Mouse (Mus musculus) neural tube, embryonic 10.5 days (tissue): ENCODE data around the gene Rhoq.
A peak's percentile ranks its signal among the peaks of the same experiment; 100 is the strongest.

Experiments used
- DNase-seq: peaks from one replicate; pipeline ENCODE4 v3.0.0-alpha.2; 2017; ENCODE audit warnings: low spot score; ENCODE audit errors: extremely low spot score

Gene Rhoq

GRCm38 (mm10) chr17:86962297-86962893, 487 bp upstream of the Rhoq start:
- DNase-seq: peak; percentile 86

- peak; percentile 75 for DNase-seq
Measured at GRCm38 (mm10) chr17:86963586-86963902, 662 bp downstream of the Rhoq start.

GRCm38 (mm10) chr17:86964041-86964440, 1.2 kb downstream of the Rhoq start:
- no peak for DNase-seq

GRCm38 (mm10) chr17:86964502-86964901, 1.6 kb downstream of the Rhoq start:
- peak; percentile 71 for DNase-seq

DNA sequence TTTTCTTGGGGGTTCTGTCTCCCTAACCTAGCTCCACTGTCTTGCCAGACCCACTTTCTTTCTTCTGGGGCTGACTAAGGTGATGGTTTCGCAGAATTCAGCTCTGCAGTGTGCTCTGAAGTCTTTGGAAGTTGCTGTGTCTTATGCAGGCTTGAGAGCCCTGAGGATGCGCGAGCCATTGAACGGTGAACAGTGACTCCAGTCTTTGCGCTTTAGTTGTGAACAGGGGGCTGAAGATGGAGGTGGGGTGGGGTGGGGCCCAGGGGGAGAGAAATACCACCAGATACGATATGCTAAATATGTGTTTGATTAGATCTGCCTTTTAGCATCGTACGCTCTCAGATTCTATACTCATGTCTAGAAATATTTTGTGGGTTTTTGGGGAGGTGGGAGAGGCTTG, 2.2 kb downstream of the Rhoq start:
- DNase-seq: no peak

DNA sequence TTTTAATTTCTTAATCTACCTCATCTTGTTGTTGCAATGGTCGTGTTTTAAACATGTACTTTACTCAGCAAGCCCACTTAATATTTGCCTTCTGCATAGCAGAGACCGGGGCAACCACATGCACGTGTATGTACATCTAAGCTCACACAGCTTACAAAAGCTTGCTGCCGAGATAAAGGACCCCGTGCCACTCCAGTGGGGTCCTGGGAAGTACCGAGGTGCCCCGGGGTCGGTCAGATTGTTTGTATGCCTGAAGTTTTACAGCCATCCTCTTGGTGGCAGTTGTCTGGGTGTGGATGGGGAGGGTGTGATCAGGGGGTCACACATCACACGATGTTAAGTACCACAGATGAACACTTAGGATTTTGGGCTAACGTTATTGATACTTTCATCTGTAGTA, 3.2 kb downstream of the Rhoq start:
- DNase-seq: no peak

GRCm38 (mm10) chr17:86967048-86967447, 4.2 kb downstream of the Rhoq start:
- no peak for DNase-seq

DNA sequence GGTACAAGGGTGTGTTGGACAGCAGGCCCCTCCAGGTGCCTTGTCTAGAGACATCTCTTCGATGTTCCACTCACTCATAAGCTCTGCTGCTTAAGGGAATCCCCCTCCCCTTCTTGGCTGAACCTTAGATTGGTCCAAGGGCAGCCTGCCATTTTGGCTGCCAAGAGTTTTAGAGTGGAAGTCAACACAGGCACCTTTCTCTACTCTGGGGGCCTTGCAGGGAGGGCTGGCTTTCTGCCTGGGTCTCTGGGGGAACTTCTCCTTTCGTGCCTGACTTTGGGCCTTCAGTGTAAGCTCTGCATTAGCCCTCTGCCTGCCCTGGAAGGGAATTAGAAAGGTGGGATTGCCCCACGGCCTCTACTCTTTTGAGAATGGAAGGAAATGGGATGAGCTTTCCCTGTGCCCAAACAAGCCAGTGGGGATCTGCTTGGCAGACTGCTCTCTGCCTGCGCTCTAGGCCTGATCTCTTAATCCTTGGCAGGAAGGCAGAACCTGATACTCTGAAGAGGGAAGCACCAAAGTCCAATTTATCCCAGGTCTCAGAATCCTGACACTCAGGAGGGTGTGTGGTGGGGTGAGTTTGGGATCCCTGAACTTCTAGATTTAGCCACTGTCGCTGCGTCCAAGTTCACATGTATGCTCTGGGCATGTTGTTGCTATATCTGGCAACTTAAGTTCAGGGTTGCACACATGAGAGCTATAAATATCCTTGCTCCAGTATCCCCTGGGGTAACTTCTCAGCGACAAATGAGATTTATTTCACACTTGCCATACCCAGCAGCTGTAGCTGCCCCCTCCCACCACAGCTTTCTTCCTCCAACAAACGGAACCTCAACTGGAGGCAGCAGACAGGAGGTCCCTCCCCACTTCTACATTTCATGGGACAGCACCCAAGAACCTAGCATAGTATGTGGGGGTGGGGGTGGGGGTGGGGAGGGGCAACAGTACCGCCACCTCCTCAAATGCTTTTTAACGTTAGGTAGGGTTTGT, 4.9 kb downstream of the Rhoq start:
- DNase-seq: no peak

DNA sequence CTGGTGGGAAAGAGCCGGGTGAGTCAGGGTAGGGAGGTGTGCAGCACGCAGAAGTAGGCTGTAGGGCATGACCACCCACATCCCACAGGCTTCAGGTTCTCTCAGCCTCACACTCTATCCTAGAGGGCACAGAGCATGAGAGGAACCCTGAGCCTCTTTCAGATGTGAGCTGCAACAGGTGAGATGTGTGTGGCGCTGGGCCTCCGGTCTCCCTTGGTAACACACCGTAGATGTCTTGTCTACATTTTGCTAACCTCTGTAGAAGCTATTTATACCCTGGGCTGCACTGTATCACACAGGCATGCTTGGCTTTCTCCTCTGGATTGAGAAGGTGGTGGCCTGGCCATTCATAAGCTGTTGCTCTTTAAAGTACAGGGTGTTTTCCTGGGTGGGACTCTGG, 5.7 kb downstream of the Rhoq start:
- DNase-seq: no peak

- DNase-seq: no peak
Measured at GRCm38 (mm10) chr17:86969582-86969981, 6.7 kb downstream of the Rhoq start.

DNA sequence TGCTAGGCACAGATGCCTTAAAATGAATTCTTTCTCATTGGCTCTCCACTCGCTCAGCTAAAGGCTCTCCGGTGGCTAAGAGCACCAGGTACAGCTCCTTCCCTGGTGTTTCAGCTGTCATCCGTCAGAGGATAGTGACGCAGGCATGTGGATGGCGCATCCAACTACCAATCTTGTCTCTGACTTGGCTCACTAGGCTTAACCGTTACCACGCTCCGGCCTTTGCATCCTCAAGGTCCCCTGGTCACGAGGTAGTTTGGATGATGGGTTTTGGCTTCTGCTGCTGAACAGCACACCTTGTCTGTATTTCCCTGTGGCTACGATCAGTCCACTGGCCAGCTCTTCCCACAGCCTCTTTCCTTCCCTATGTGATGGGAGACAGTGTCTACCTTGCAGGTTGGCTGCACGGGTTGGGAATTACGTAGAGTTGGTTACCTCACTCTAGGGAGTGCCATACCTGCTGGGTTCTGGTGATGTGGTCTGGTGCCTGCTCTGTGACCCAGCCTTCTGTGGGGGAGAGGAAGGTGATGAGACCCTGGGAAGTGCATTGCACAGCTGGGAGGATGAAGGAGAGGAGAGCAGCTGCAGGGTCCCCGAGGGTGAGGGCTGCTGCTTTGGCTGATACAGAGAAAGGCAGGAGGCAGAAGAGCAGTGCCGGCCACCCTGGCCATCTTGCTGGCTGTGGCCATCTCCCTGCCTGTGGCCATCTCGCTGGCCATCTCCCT, 7.3 kb downstream of the Rhoq start:
- DNase-seq: no peak

DNA sequence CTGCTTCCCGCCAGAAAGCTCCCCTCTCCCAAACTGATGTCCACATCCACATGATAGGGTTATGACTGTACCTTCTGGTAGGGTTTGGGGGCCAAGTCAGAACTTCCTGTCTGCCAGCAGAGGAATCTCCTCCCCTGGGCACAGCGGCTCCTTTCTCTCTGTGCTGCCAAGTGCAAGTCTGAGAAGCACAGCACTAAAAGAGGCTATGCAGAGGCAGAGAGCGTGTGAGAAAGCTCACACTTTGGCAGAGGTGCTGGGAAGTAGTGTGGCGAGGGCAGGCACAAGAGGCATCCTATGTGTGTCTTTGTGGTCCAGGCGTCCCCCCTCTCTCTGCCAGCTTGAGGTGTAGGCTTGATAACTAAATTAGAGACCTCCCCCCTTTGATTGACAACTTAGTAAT, 8.2 kb downstream of the Rhoq start:
- DNase-seq: no peak

- no peak for DNase-seq
Measured at GRCm38 (mm10) chr17:86971860-86972259, 9.0 kb downstream of the Rhoq start.

- DNase-seq: no peak
Measured at GRCm38 (mm10) chr17:86973097-86973496, 10.2 kb downstream of the Rhoq start.

DNA sequence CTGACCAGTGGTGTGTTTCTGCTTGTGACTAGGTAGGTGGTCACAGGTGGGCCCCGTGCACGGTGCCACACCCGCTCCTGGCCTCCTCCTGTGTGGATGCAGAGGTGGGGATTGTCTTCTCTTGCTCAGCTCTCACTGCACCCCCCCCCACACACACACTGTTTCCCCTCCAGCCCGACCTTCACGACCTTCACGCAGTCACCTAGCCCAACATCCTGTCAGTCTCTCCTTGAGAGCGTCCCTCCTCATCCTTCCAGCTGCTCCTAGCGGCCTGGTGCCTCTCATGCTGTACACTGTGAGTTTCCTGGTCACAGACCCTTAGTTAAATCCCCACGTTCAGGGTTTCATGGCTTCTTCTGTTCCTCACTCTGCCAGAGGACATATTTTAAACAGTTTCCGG, 13.5 kb downstream of the Rhoq start:
- DNase-seq: no peak

DNA sequence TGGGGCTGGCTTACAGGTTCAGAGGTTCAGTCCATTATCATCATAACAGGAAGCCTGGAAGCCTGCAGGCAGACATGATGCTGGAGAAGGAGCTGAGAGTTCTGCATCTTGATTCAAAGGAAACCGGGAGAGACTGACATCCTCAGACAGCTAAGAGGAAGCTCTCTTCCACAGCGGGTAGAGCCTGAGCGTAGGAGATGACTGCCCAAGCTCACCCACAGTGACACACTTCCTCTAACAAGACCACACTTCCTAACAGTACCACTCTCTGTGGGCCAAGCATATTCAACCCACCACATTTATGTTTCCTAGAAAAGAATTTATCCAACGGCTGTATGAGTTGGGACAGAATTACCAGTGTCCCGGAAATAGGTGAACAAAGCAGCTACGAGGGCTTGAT, 15.6 kb downstream of the Rhoq start:
- no peak for DNase-seq

GRCm38 (mm10) chr17:86981205-86981604, 18.3 kb downstream of the Rhoq start:
- no peak for DNase-seq

DNA sequence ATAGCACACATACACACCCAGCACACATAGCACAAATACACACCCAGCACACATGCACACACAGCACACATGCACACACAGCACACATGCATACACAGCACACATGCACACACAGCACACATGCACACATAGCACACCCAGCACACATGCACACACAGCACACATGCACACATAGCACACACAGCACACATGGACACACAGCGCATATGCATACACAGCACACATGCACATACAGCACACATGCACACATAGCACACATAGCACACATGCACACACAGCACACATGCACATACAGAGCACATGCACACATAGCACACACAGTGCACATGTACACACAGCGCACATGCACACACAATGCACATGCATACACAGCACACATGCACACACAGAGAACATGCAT, 18.8 kb downstream of the Rhoq start:
- no peak for DNase-seq

DNA sequence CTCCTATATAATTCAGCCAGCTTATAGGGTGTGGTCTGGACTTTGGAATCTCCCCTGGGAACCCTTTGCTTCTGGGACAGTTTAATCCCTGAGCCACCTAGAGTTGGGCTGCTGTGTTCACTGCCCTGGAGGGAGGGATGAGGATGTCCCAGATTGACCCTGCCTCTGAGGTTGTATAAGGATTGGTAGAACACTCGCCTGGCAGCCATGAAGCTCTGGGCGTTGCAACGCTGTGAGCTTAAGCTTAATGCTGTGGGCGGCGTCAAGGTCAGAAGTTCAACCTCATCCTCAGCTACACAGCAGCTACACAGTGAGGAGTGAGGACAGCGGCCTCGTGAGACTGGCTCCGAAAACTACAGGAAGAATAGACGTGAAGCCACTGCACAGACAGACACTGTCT, 19.6 kb downstream of the Rhoq start:
- no peak for DNase-seq

GRCm38 (mm10) chr17:86986449-86987138, 23.7 kb downstream of the Rhoq start:
- peak; percentile 18 for DNase-seq

DNA sequence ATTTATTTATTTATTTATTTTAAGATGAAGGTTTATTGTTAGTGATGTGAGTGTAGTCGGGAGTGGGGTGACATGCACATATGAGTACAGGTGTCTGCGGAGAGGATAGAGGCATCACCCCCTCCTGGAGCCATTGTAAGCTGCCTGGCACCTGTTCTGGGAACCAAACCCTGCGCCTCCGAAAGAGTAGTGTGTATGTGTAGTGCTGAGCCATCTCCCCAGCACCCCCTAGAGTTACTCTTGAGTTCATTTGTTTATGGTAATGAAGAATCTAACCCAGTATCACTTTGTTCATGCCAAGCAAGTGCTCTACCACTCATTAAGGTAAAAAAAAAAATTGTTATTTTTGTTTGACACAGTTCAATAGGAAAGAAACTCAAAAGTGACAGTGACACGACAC, 25.3 kb downstream of the Rhoq start:
- no peak for DNase-seq
